Mouse (Mus musculus): ENCODE measurements around the gene Mrpl14.

- no peak for TF ChIP-seq CTCF (IDR thresholded peaks at IDR 0.05; ENCODE audit: low read depth, low read length)
- no peak for TF ChIP-seq POLR2A (IDR thresholded peaks at IDR 0.05; ENCODE audit: borderline replicate concordance, low read depth, low read length)
These were observed 13.5 kb upstream of the Mrpl14 start for GRCm38 (mm10) chr17:45672598-45672997.
